Mouse (Mus musculus): ENCODE data around the gene Zfhx2.

Zfhx2 gene

GRCm38 (mm10) chr14:55092011-55092577 is at the start of gene Zfhx2:
Zfhx2 (minus strand) TSS chr14:55092324.
- peak; percentile 94 for DNase-seq

GRCm38 (mm10) chr14:55139313-55139712 is 47.2 kb upstream of the Zfhx2 start:
- DNase-seq, result no peak

GRCm38 (mm10) chr14:55135676-55136075 is 43.6 kb upstream of the Zfhx2 start:
- DNase-seq, result no peak

- DNase-seq, result no peak
Measured at GRCm38 (mm10) chr14:55126521-55126920, 34.4 kb upstream of the Zfhx2 start.

- DNase-seq, result no peak
Measured at GRCm38 (mm10) chr14:55125711-55126110, 33.6 kb upstream of the Zfhx2 start.

GRCm38 (mm10) chr14:55122359-55122758 is 30.2 kb upstream of the Zfhx2 start:
- no peak for DNase-seq

GRCm38 (mm10) chr14:55121947-55122346 is 29.8 kb upstream of the Zfhx2 start:
- peak; percentile 91 for DNase-seq

GRCm38 (mm10) chr14:55119421-55120134 is 27.5 kb upstream of the Zfhx2 start:
- no peak for DNase-seq

- DNase-seq, result no peak
Measured at GRCm38 (mm10) chr14:55118852-55119251, 26.7 kb upstream of the Zfhx2 start.

GRCm38 (mm10) chr14:55116425-55117200 is 24.5 kb upstream of the Zfhx2 start, which contains the start of gene Jph4:
Jph4 (minus strand) TSS chr14:55116935.
- peak; percentile 42 for DNase-seq

- no peak for DNase-seq
Measured at GRCm38 (mm10) chr14:55115846-55116245, 23.7 kb upstream of the Zfhx2 start.

- DNase-seq, result peak; percentile 70
Measured at GRCm38 (mm10) chr14:55114759-55115701, 22.9 kb upstream of the Zfhx2 start.

- DNase-seq, result peak; percentile 42
Measured at GRCm38 (mm10) chr14:55113975-55114645, 22.0 kb upstream of the Zfhx2 start.

- DNase-seq, result no peak
Measured at GRCm38 (mm10) chr14:55113351-55113974, 21.3 kb upstream of the Zfhx2 start.

GRCm38 (mm10) chr14:55111720-55112119 is 19.6 kb upstream of the Zfhx2 start:
- no peak for DNase-seq

- no peak for DNase-seq
Measured at GRCm38 (mm10) chr14:55110076-55110475, 18.0 kb upstream of the Zfhx2 start.

- DNase-seq, result peak; percentile 42
Measured at GRCm38 (mm10) chr14:55109048-55109873, 17.1 kb upstream of the Zfhx2 start.

GRCm38 (mm10) chr14:55108202-55108870 is 16.2 kb upstream of the Zfhx2 start:
- no peak for DNase-seq

GRCm38 (mm10) chr14:55106990-55107389 is 14.9 kb upstream of the Zfhx2 start:
- no peak for DNase-seq
